Mouse (Mus musculus) liver, embryonic 18 days (tissue): ENCODE data around the gene Pdzrn3. TPM values are rescaled to one million over a fixed set of nuclear protein-coding genes. Genes with fewer than 3 reads are reported as not detected.

Source experiments
- polyA plus RNA-seq: library from polyadenylated mRNA; depleted of rRNA; stranded (reverse); fragments of >200 nt; gene quantifications from 2 replicates; pipeline ENCODE4 v1.2.3, GENCODE M21; 2012; rRNA removed

Gene Pdzrn3
- polyA plus RNA-seq: 1.8 and 2.0 TPM in 2 replicates

GRCm38 (mm10) chr6:101377167-101377934, at the start of gene Pdzrn3:
Pdzrn3 (minus strand) TSS chr6:101377897.

